Mouse (Mus musculus) testis, adult 2 months (tissue): ENCODE measurements around the gene Zbtb39.
A peak's percentile ranks its signal among the peaks of the same experiment; 100 is the strongest.

Experiments used
- CTCF ChIP-seq: fragments of 200-500 bp; IDR thresholded peaks from 2 replicates; pipeline ENCODE4 v1.5.1; 2012; ENCODE audit warnings: low read depth, mild to moderate bottlenecking, inconsistent platforms, low read length, moderate library complexity; ENCODE audit not compliant: control insufficient read depth, insufficient read depth, insufficient replicate concordance
- POLR2A ChIP-seq: fragments of 200-500 bp; IDR thresholded peaks from 2 replicates; pipeline ENCODE4 v1.6.1; 2012; ENCODE audit warnings: low read depth, mild to moderate bottlenecking, inconsistent platforms, low read length, moderate library complexity; ENCODE audit not compliant: control insufficient read depth

GRCm38 (mm10) chr10:127755770-127756468, 16.6 kb downstream of the Zbtb39 start:
- TF ChIP-seq CTCF (no peak), POLR2A (0 out of 2 replicates have a peak, but pooled peaks have one; percentile 15)
